Mouse (Mus musculus) lung, postnatal 0 days (tissue): ENCODE measurements around the gene Ccdc183. TPM values are rescaled to one million over a fixed set of nuclear protein-coding genes. Genes with fewer than 3 reads are reported as not detected.
A peak's percentile ranks its signal among the peaks of the same experiment; 100 is the strongest.

ENCODE experiments used
- ATAC-seq: fragments of 200-750 bp; cut with Nextera tagmentation; 2 replicates; pipeline ENCODE4 v1.8.0; 2017; ENCODE audit warnings: moderate library complexity
- DNase-seq: peaks from one replicate; pipeline ENCODE4 v3.0.0-alpha.2; 2016; ENCODE audit warnings: low spot score
- H3K27ac ChIP-seq: fragments of 300-500 bp; sonication (generic); 2 replicates; pipeline ENCODE4 v1.5.1; 2014; ENCODE audit warnings: antibody characterized with exemption, mild to moderate bottlenecking, low read length, mixed read lengths
- H3K27me3 ChIP-seq: fragments of 300-500 bp; sonication (generic); replicated peaks from 2 replicates; pipeline ENCODE4 v1.6.1; 2014; ENCODE audit warnings: low read length, mixed read lengths; ENCODE audit not compliant: insufficient read depth
- H3K36me3 ChIP-seq: fragments of 300-500 bp; sonication (generic); 2 replicates; pipeline ENCODE4 v1.6.1; 2014; ENCODE audit warnings: low read length, mixed read lengths; ENCODE audit not compliant: insufficient read depth
- H3K4me1 ChIP-seq: fragments of 300-500 bp; sonication (generic); 2 replicates; pipeline ENCODE4 v1.6.1; 2014; ENCODE audit warnings: antibody characterized with exemption, low read depth, low read length, mixed read lengths; ENCODE audit not compliant: insufficient read depth
- H3K4me2 ChIP-seq: fragments of 300-500 bp; sonication (generic); replicated peaks from 2 replicates; pipeline ENCODE4 v1.6.1; 2014; ENCODE audit warnings: low read depth, mild to moderate bottlenecking, low read length, moderate library complexity, mixed read lengths
- H3K4me3 ChIP-seq: fragments of 300-500 bp; sonication (generic); 2 replicates; pipeline ENCODE4 v1.5.1; 2014; ENCODE audit warnings: low read depth, low read length
- H3K9ac ChIP-seq: fragments of 300-500 bp; sonication (generic); replicated peaks from 2 replicates; pipeline ENCODE4 v1.6.1; 2014; ENCODE audit warnings: low read depth, mild to moderate bottlenecking
- H3K9me3 ChIP-seq: fragments of 300-500 bp; sonication (generic); 2 replicates; pipeline ENCODE4 v1.6.1; 2016; ENCODE audit warnings: low read length, mixed read lengths
- CTCF ChIP-seq: IDR thresholded peaks from 2 replicates; pipeline ENCODE4 v1.5.1; 2016; ENCODE audit warnings: antibody characterized with exemption, mild to moderate bottlenecking
- EP300 ChIP-seq: IDR thresholded peaks from 2 replicates; pipeline ENCODE4 v1.6.1; 2016; ENCODE audit warnings: antibody characterized with exemption, mild to moderate bottlenecking, control low read depth
- WGBS: fragments of 180-500 bp; shearing (Covaris S2); extraction: QIAGEN DNeasy Blood & Tissue Kit; methylation state at CpG from one replicate; pipeline ENCODE4 v1.1.7; 2014; 5-methylcytosine and 5-hydroxymethylcytosine counted together
- polyA plus RNA-seq: library from polyadenylated mRNA; unstranded; fragments of >200 nt; fragmentation: Nextera tagmentation; extraction: Ambion mirVana; gene quantifications from 2 replicates; pipeline ENCODE4 v1.2.1, GENCODE M21; 2015

The Ccdc183 gene
- polyA plus RNA-seq, 1 experiment from 2014 or later: 0.38 TPM

GRCm38 (mm10) chr2:25598749-25599148 lies 18.7 kb downstream of the Ccdc183 start:
- Histone ChIP-seq H3K9me3 (no peaks in the 10 kb centered on the region), H3K4me2 (no peak overlapping the region), H3K36me3 (peaks cover 58% of the 10 kb centered on the region), H3K27ac (no peak overlapping the region), H3K4me3 (no peak overlapping the region), H3K4me1 (no peaks in the 10 kb centered on the region), H3K27me3 (no peaks in the 10 kb centered on the region), H3K9ac (no peak overlapping the region)
- DNase-seq: no peak
- 91% methylated on average over 1 of the region's 1 CpGs for WGBS
- no peak for TF ChIP-seq EP300
- TF ChIP-seq CTCF: no peak
- ATAC-seq: no peak

GRCm38 (mm10) chr2:25596765-25597510 lies 20.5 kb downstream of the Ccdc183 start:
- DNase-seq (no peak), ATAC-seq (no peak)
- H3K4me3 ChIP-seq: no peak overlapping the region
- peaks cover 60% of the 10 kb centered on the region for H3K36me3 ChIP-seq
- H3K4me2 ChIP-seq: no peak overlapping the region
- no peaks in the 10 kb centered on the region for H3K9me3 ChIP-seq
- no peak overlapping the region for H3K27ac ChIP-seq
- WGBS: 96% methylated on average over 5 of the region's 5 CpGs
- TF ChIP-seq CTCF (no peak), EP300 (no peak)
- H3K9ac ChIP-seq: no peak overlapping the region
- H3K4me1 ChIP-seq: no peaks in the 10 kb centered on the region
- H3K27me3 ChIP-seq: no peaks in the 10 kb centered on the region

- Histone ChIP-seq H3K4me1 (no peaks in the 10 kb centered on the region), H3K9ac (no peak overlapping the region), H3K9me3 (no peaks in the 10 kb centered on the region), H3K4me2 (no peak overlapping the region), H3K36me3 (peaks cover 28% of the 10 kb centered on the region), H3K27ac (no peak overlapping the region), H3K4me3 (no peak overlapping the region), H3K27me3 (no peaks in the 10 kb centered on the region)
- DNase-seq (no peak), ATAC-seq (no peak)
- no peak for TF ChIP-seq EP300
- TF ChIP-seq CTCF: peak; percentile 62
- 80% methylated on average over 2 of the region's 2 CpGs for WGBS
Observed at GRCm38 (mm10) chr2:25591863-25592262, 25.6 kb downstream of the Ccdc183 start.

- ATAC-seq (no peak), DNase-seq (no peak)
- Histone ChIP-seq H3K9me3 (no peaks in the 10 kb centered on the region), H3K36me3 (peaks cover 12% of the 10 kb centered on the region; the same call in 1 of the 2 replicates), H3K27ac (no peak overlapping the region), H3K4me2 (no peak overlapping the region), H3K27me3 (no peaks in the 10 kb centered on the region), H3K4me3 (no peak overlapping the region), H3K9ac (no peak overlapping the region), H3K4me1 (no peaks in the 10 kb centered on the region)
- 89% methylated on average over 8 of the region's 8 CpGs for WGBS
- TF ChIP-seq EP300: no peak
- no peak for TF ChIP-seq CTCF
Observed at GRCm38 (mm10) chr2:25588227-25588907, 29.1 kb downstream of the Ccdc183 start.

- DNase-seq: no peak
- no peak for ATAC-seq
- no peaks in the 10 kb centered on the region for H3K27me3 ChIP-seq
- no peaks in the 10 kb centered on the region for H3K4me1 ChIP-seq
- WGBS: 89% methylated on average over 8 of the region's 8 CpGs
- H3K9me3 ChIP-seq: no peaks in the 10 kb centered on the region
- H3K36me3 ChIP-seq: peaks cover 10% of the 10 kb centered on the region; the same call in 1 of the 2 replicates
- no peak for TF ChIP-seq CTCF
- TF ChIP-seq EP300: no peak
- no peak overlapping the region for H3K27ac ChIP-seq
- H3K9ac ChIP-seq: no peak overlapping the region
- H3K4me3 ChIP-seq: no peak overlapping the region
- H3K4me2 ChIP-seq: no peak overlapping the region
Observed at GRCm38 (mm10) chr2:25587290-25587689, 30.2 kb downstream of the Ccdc183 start.

- Histone ChIP-seq H3K27ac (no peak overlapping the region), H3K27me3 (peaks cover 5% of the 10 kb centered on the region; the same call in 1 of the 2 replicates), H3K4me3 (no peak overlapping the region), H3K9me3 (no peaks in the 10 kb centered on the region), H3K4me1 (peaks cover 5% of the 10 kb centered on the region; the same call in 1 of the 2 replicates), H3K36me3 (0 out of 2 replicates have a peak, but pooled peaks cover 5% of the 10 kb centered on the region), H3K9ac (no peak overlapping the region), H3K4me2 (no peak overlapping the region)
- DNase-seq (no peak), ATAC-seq (no peak)
- WGBS: 84% methylated on average over 3 of the region's 3 CpGs
- no peak for TF ChIP-seq EP300
- no peak for TF ChIP-seq CTCF
Observed at GRCm38 (mm10) chr2:25585601-25586000, 31.9 kb downstream of the Ccdc183 start.
